Comparison of ENCODE assay signal across 10 mouse cellular contexts in the genomic region with DNA sequence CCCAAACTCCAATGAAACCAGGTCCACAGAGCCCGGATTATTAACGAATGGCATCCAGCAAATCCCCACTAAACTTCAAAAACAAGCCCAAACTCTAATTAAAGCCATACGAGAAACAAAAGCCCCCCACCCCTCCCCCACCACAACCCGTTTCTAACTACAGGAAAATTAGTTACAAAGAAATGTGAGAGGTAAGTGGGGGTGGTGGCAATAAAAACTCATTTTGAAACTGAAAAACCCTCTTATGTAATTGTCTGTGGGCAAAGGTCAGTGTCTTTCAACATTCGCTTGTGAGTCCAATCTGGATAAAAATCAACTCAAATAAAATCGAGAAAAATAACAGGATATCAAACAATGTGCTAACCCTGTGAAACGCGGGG. TPM values are rescaled to one million over a fixed set of nuclear protein-coding genes. Genes with fewer than 3 reads are reported as not detected.
DNase-seq lines count a peak whose midpoint lies in the region; ATAC-seq and TF ChIP-seq lines count a peak whose summit lies in the region.
"Had no signal": no experiment of that assay in that cellular context is flagged by ENCODE, and none has a peak within 500 bp of the region (broad histone marks: within the 10 kb centered on the region; RNA-seq: fewer than 3 reads in every experiment).

No protein-coding gene starts in this region.

- no peak overlapping the region for H3K27ac ChIP-seq in kidney, embryonic 14.5 days (ENCODE audit: low read depth, low read length)
- H3K27ac ChIP-seq in hindbrain, embryonic 10.5 days = no peak overlapping the region
- H3K27ac ChIP-seq in limb, embryonic 14.5 days (replicated peaks; ENCODE audit: low read depth, low read length) = no peak overlapping the region
- H3K27ac ChIP-seq: lung, embryonic 15.5 days had no signal

- no peaks in the 10 kb centered on the region for H3K9me3 ChIP-seq in kidney, embryonic 14.5 days (ENCODE audit: control insufficient read depth, low read length)
- no peaks in the 10 kb centered on the region for H3K9me3 ChIP-seq in hindbrain, embryonic 10.5 days
- H3K9me3 ChIP-seq in limb, embryonic 14.5 days (ENCODE audit: control insufficient read depth, low read length) = no peaks in the 10 kb centered on the region
- H3K9me3 ChIP-seq: lung, embryonic 15.5 days had no signal

- no peak overlapping the region for H3K4me2 ChIP-seq in kidney, embryonic 14.5 days (replicated peaks; ENCODE audit: low read depth, low read length)
- peak overlapping the region; percentile 22 for H3K4me2 ChIP-seq in limb, embryonic 14.5 days (replicated peaks; ENCODE audit: low read depth, low read length, severe bottlenecking)
- H3K4me2 ChIP-seq: lung, embryonic 15.5 days had no signal

- peak; percentile 20 for DNase-seq in kidney, adult 18-20 months
- peak; percentile 20 for DNase-seq in embryo, embryonic 9.5 days (ENCODE audit: extremely low spot score)
- peak; percentile 16 for DNase-seq in hindbrain, embryonic 10.5 days (ENCODE audit: low spot score)
- DNase-seq in limb, embryonic 14.5 days (ENCODE audit: low spot score) = no peak
- DNase-seq in cerebellum, adult 9-10 months = no peak
- no peak for DNase-seq in thymus, postnatal 25 days

- no peak overlapping the region for H3K4me3 ChIP-seq in kidney, embryonic 14.5 days (ENCODE audit: low read length)
- no peak overlapping the region for H3K4me3 ChIP-seq in hindbrain, embryonic 10.5 days
- no peak overlapping the region for H3K4me3 ChIP-seq in limb, embryonic 14.5 days (replicated peaks; ENCODE audit: low read length)
- H3K4me3 ChIP-seq: lung, embryonic 15.5 days had no signal

- no peak for TF ChIP-seq POLR2A in limb, embryonic 14.5 days (IDR thresholded peaks at IDR 0.05; ENCODE audit: borderline replicate concordance, extremely low read depth, insufficient read depth, insufficient read length)

- WGBS in kidney, embryonic 14.5 days = 26% methylated on average over 8 of the region's 8 CpGs
- 42% methylated on average over 8 of the region's 8 CpGs for WGBS in hindbrain, embryonic 10.5 days
- WGBS in limb, embryonic 14.5 days = 14% methylated on average over 8 of the region's 8 CpGs

- H3K27me3 ChIP-seq in kidney, embryonic 14.5 days (ENCODE audit: control insufficient read depth, insufficient read depth, low read length) = no peaks in the 10 kb centered on the region
- H3K27me3 ChIP-seq in hindbrain, embryonic 10.5 days (ENCODE audit: insufficient read depth, poor library complexity, severe bottlenecking) = peaks cover 20% of the 10 kb centered on the region
- no peaks in the 10 kb centered on the region for H3K27me3 ChIP-seq in limb, embryonic 14.5 days (ENCODE audit: control insufficient read depth, insufficient read depth, low read length)
- H3K27me3 ChIP-seq: lung, embryonic 15.5 days had no signal

- no peak for ATAC-seq in kidney, embryonic 14.5 days (ENCODE audit: low FRiP score, low TSS enrichment)
- ATAC-seq in limb, embryonic 14.5 days (ENCODE audit: low FRiP score, low read depth) = no peak
- no peak for ATAC-seq in megakaryocyte, adult 5-6 weeks (ENCODE audit: poor library complexity, severe bottlenecking)

- no peak overlapping the region for H3K9ac ChIP-seq in kidney, embryonic 14.5 days (ENCODE audit: low read depth, low read length)
- H3K9ac ChIP-seq in limb, embryonic 14.5 days (ENCODE audit: low read depth, low read length, severe bottlenecking) = no peak overlapping the region
- H3K9ac ChIP-seq: lung, embryonic 15.5 days had no signal

- H3K4me1 ChIP-seq in kidney, embryonic 14.5 days (ENCODE audit: control insufficient read depth, insufficient read depth, low read length) = peaks cover 24% of the 10 kb centered on the region
- peaks cover 48% of the 10 kb centered on the region for H3K4me1 ChIP-seq in hindbrain, embryonic 10.5 days (replicated peaks)
- peaks cover 20% of the 10 kb centered on the region for H3K4me1 ChIP-seq in limb, embryonic 14.5 days (ENCODE audit: control insufficient read depth, insufficient read depth, low read length)

- H3K36me3 ChIP-seq in kidney, embryonic 14.5 days (ENCODE audit: control insufficient read depth, insufficient read depth, low read length) = no peaks in the 10 kb centered on the region
- H3K36me3 ChIP-seq in hindbrain, embryonic 10.5 days = no peaks in the 10 kb centered on the region
- no peaks in the 10 kb centered on the region for H3K36me3 ChIP-seq in limb, embryonic 14.5 days (ENCODE audit: control insufficient read depth, insufficient read depth, low read length)
- H3K36me3 ChIP-seq: G1E; lung, embryonic 15.5 days had no signal

RNA-seq across cellular contexts. Expression of a gene that starts 4.8 kb away (rescaled TPM):
- 15.9 and 18.9 TPM in 2 replicates for polyA plus RNA-seq in kidney, embryonic 14.5 days (2014; fragmentation: Nextera tagmentation; extraction: Ambion mirVana)
- 21.9 and 25.9 TPM in 2 replicates for polyA plus RNA-seq in hindbrain, embryonic 10.5 days (2016; fragmentation: Nextera tagmentation; extraction: Ambion mirVana)
- 8.2 and 9.2 TPM in 2 replicates for polyA plus RNA-seq in limb, embryonic 14.5 days (2012; rRNA removed)
- polyA plus RNA-seq in limb, embryonic 14.5 days (2014; fragmentation: Nextera tagmentation; extraction: Ambion mirVana) = 26.8 and 29.5 TPM in 2 replicates
- 43.2 and 59.6 TPM in 2 replicates for total RNA-seq in megakaryocyte, adult 5-6 weeks (2015)
- total RNA-seq in megakaryocyte, adult 5-6 weeks (2017) = 43.6 and 53.0 TPM in 2 replicates

RNA-seq across cellular contexts. Expression of a gene that starts 46.6 kb away (rescaled TPM):
- polyA plus RNA-seq in kidney, embryonic 14.5 days (2014; fragmentation: Nextera tagmentation; extraction: Ambion mirVana) = 44.7 and 46.7 TPM in 2 replicates
- polyA plus RNA-seq in hindbrain, embryonic 10.5 days (2016; fragmentation: Nextera tagmentation; extraction: Ambion mirVana) = 38.3 and 44.5 TPM in 2 replicates
- polyA plus RNA-seq in limb, embryonic 14.5 days (2012; rRNA removed) = 34.0 and 38.9 TPM in 2 replicates
- 33.5 and 33.8 TPM in 2 replicates for polyA plus RNA-seq in limb, embryonic 14.5 days (2014; fragmentation: Nextera tagmentation; extraction: Ambion mirVana)
- 31.5 and 41.4 TPM in 2 replicates for total RNA-seq in megakaryocyte, adult 5-6 weeks (2015)
- total RNA-seq in megakaryocyte, adult 5-6 weeks (2017) = 35.1 and 35.9 TPM in 2 replicates

Comparison
In these comparisons a context has a peak if more than half of its experiments do, and no peak if none do; other contexts are left out.
1. DNase-seq: peak in kidney, adult 18-20 months (single experiment), embryo, embryonic 9.5 days (single experiment) and hindbrain, embryonic 10.5 days (single experiment); none in limb, embryonic 14.5 days (single experiment), cerebellum, adult 9-10 months (single experiment) and thymus, postnatal 25 days (single experiment).